Mouse (Mus musculus) forebrain, embryonic 14.5 days (tissue): ENCODE data around the gene Rnf220. TPM values are rescaled to one million over a fixed set of nuclear protein-coding genes. Genes with fewer than 3 reads are reported as not detected.

Experiments
- ATAC-seq: fragments of 200-750 bp; cut with Nextera tagmentation; 2 replicates; pipeline ENCODE4 v1.8.0; 2017; ENCODE audit warnings: mild to moderate bottlenecking, moderate library complexity
- DNase-seq: peaks from one replicate; pipeline ENCODE4 v3.0.0-alpha.2; 2015; ENCODE audit warnings: low spot score
- H3K27ac ChIP-seq: fragments of 300-500 bp; sonication (generic); 2 replicates; pipeline ENCODE4 v1.5.1; 2014; ENCODE audit warnings: low read depth, mild to moderate bottlenecking, control low read depth, low read length, moderate library complexity
- H3K27me3 ChIP-seq: fragments of 300-500 bp; sonication (generic); replicated peaks from 2 replicates; pipeline ENCODE4 v1.6.1; 2014; ENCODE audit warnings: low read length, control low read depth, mixed read lengths; ENCODE audit not compliant: control insufficient read depth, insufficient read depth
- H3K36me3 ChIP-seq: fragments of 300-500 bp; sonication (generic); 2 replicates; pipeline ENCODE4 v1.6.1; 2014; ENCODE audit warnings: low read length, control low read depth; ENCODE audit not compliant: control insufficient read depth, insufficient read depth
- H3K4me1 ChIP-seq: fragments of 300-500 bp; sonication (generic); 2 replicates; pipeline ENCODE4 v1.6.1; 2014; ENCODE audit warnings: antibody characterized with exemption, low read length, control low read depth; ENCODE audit not compliant: control insufficient read depth, insufficient read depth
- H3K4me2 ChIP-seq: fragments of 300-500 bp; sonication (generic); 2 replicates; pipeline ENCODE4 v1.6.1; 2014; ENCODE audit warnings: mild to moderate bottlenecking, control low read depth, low read length
- H3K4me3 ChIP-seq: fragments of 300-500 bp; sonication (generic); 2 replicates; pipeline ENCODE4 v1.5.1; 2014; ENCODE audit warnings: low read depth, low read length, control low read depth
- H3K9ac ChIP-seq: fragments of 300-500 bp; sonication (generic); 2 replicates; pipeline ENCODE4 v1.6.1; 2014; ENCODE audit warnings: mild to moderate bottlenecking, low read length, control low read depth, moderate library complexity
- H3K9me3 ChIP-seq: fragments of 300-500 bp; sonication (generic); replicated peaks from 2 replicates; pipeline ENCODE4 v1.6.1; 2016; ENCODE audit warnings: low read length, control low read depth, mixed read lengths; ENCODE audit not compliant: control insufficient read depth
- WGBS: fragments of 180-500 bp; shearing (Covaris S2); extraction: QIAGEN DNeasy Blood & Tissue Kit; methylation state at CpG from one replicate; pipeline ENCODE4 v1.1.7; 2014; 5-methylcytosine and 5-hydroxymethylcytosine counted together
- polyA plus RNA-seq: library from polyadenylated mRNA; unstranded; fragments of >200 nt; fragmentation: Nextera tagmentation; extraction: Ambion mirVana; gene quantifications from 2 replicates; pipeline ENCODE4 v1.2.1, GENCODE M21; 2014

Rnf220 gene
- polyA plus RNA-seq, 1 experiment from 2014 or later, result 84.3 TPM

DNA sequence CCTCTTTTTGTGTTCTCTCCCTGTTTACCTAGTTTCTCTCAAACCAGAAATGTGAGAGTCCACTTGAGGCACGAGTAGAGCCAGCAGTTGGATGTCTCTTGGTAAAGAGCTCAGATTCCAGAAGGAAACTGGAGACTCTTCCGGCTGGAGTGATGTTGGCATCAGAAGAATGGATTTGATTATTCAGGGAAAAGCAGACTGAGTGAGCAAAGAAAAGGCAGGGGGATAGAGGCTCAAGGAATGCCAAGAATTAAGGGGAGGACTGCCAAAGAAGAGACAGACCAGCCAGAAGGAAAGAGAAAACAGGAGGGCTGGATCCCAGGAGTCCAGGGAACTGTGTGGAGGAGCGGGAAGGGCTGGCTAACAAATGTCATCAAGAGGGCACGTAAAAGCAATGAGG lies 261.0 kb downstream of the Rnf220 start:
- no peak overlapping the region for H3K4me2 ChIP-seq
- H3K4me3 ChIP-seq, result no peak overlapping the region
- no peak overlapping the region for H3K27ac ChIP-seq
- no peaks in the 10 kb centered on the region for H3K27me3 ChIP-seq
- WGBS, result 53% methylated on average over 4 of the region's 4 CpGs
- ATAC-seq (no peak), DNase-seq (peak; percentile 43)
- H3K36me3 ChIP-seq, result no peaks in the 10 kb centered on the region
- no peak overlapping the region for H3K9ac ChIP-seq
- H3K9me3 ChIP-seq, result no peaks in the 10 kb centered on the region
- no peaks in the 10 kb centered on the region for H3K4me1 ChIP-seq

DNA sequence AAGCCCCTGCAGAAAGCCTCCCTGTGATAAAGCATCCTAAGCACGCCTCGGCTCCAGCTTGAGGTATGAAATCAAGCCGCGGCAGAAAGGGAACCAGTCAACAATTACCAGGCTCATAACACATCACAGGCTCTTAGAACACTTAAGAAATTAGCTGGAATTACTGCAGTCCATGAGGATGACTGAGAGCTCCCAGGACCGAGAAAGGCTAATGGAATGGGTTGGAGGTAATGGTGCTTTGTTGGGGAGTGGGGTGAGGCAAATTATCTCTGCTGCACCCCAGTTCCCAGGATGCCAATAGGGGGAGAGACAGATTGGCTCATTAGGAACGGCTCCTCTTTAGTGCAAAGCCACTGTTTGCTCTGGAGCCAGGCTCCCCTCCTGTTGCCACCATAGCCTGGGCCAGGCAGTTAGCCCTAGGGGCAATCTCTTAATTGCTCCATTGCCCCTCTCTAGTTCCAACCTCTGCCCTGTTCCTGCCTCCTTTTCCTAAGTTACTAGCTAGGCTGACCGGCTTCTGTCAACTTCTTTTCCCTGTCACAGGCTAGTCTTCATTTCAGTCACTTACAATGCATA lies 262.6 kb downstream of the Rnf220 start:
- no peak overlapping the region for H3K9ac ChIP-seq
- ATAC-seq (no peak), DNase-seq (no peak)
- H3K27me3 ChIP-seq, result no peaks in the 10 kb centered on the region
- no peaks in the 10 kb centered on the region for H3K4me1 ChIP-seq
- no peak overlapping the region for H3K4me2 ChIP-seq
- H3K9me3 ChIP-seq, result no peaks in the 10 kb centered on the region
- 54% methylated on average over 7 of the region's 7 CpGs for WGBS
- no peak overlapping the region for H3K27ac ChIP-seq
- H3K4me3 ChIP-seq, result no peak overlapping the region
- no peaks in the 10 kb centered on the region for H3K36me3 ChIP-seq

DNA sequence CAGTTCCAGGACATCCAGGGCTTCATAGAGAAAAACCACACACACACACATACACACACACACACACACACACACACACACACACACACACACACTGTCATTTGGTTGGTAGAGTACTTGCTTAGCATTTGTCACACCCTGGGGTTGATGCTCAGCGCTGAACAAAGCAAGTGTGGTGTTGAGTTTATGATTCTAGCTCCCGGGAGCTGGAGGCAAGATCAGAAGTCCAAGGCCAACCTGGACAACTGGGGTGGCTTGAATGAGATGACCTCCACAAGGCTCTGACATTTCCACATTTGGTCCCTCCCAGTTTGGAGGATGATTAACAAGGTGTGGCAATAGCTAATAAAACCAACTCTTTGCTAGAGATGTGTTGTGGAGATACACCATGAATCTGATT lies 265.6 kb downstream of the Rnf220 start:
- Histone ChIP-seq H3K9me3 (no peaks in the 10 kb centered on the region), H3K4me1 (no peaks in the 10 kb centered on the region), H3K4me3 (no peak overlapping the region), H3K9ac (no peak overlapping the region), H3K27me3 (no peaks in the 10 kb centered on the region), H3K36me3 (no peaks in the 10 kb centered on the region), H3K4me2 (no peak overlapping the region), H3K27ac (no peak overlapping the region)
- no peak for ATAC-seq
- no peak for DNase-seq
- WGBS, result 90% methylated on average over 2 of the region's 2 CpGs

- no peaks in the 10 kb centered on the region for H3K36me3 ChIP-seq
- H3K27ac ChIP-seq, result no peak overlapping the region
- H3K4me3 ChIP-seq, result no peak overlapping the region
- WGBS, result 53% methylated on average over 10 of the region's 10 CpGs
- DNase-seq (no peak), ATAC-seq (no peak)
- no peaks in the 10 kb centered on the region for H3K27me3 ChIP-seq
- no peaks in the 10 kb centered on the region for H3K9me3 ChIP-seq
- H3K4me1 ChIP-seq, result no peaks in the 10 kb centered on the region
- H3K9ac ChIP-seq, result no peak overlapping the region
- no peak overlapping the region for H3K4me2 ChIP-seq
Measured at GRCm38 (mm10) chr4:117230331-117230730, 266.5 kb downstream of the Rnf220 start.

- no peak overlapping the region for H3K4me3 ChIP-seq
- H3K9me3 ChIP-seq, result no peaks in the 10 kb centered on the region
- H3K27me3 ChIP-seq, result no peaks in the 10 kb centered on the region
- WGBS, result 77% methylated on average over 15 of the region's 15 CpGs
- no peak for DNase-seq
- ATAC-seq, result no peak
- H3K4me1 ChIP-seq, result no peaks in the 10 kb centered on the region
- H3K27ac ChIP-seq, result no peak overlapping the region
- H3K4me2 ChIP-seq, result no peak overlapping the region
- H3K36me3 ChIP-seq, result no peaks in the 10 kb centered on the region
- H3K9ac ChIP-seq, result no peak overlapping the region
Measured at GRCm38 (mm10) chr4:117229590-117229989, 267.3 kb downstream of the Rnf220 start.

GRCm38 (mm10) chr4:117225250-117225649 lies 271.6 kb downstream of the Rnf220 start:
- Histone ChIP-seq H3K4me3 (no peak overlapping the region), H3K9ac (no peak overlapping the region), H3K4me1 (no peaks in the 10 kb centered on the region), H3K9me3 (no peaks in the 10 kb centered on the region), H3K27ac (no peak overlapping the region), H3K36me3 (no peaks in the 10 kb centered on the region), H3K27me3 (no peaks in the 10 kb centered on the region), H3K4me2 (no peak overlapping the region)
- ATAC-seq (no peak), DNase-seq (no peak)

- no peak for DNase-seq
- H3K27me3 ChIP-seq, result no peaks in the 10 kb centered on the region
- H3K4me2 ChIP-seq, result no peak overlapping the region
- no peak overlapping the region for H3K27ac ChIP-seq
- 72% methylated on average over 8 of the region's 8 CpGs for WGBS
- H3K36me3 ChIP-seq, result no peaks in the 10 kb centered on the region
- no peak overlapping the region for H3K9ac ChIP-seq
- ATAC-seq, result no peak
- no peak overlapping the region for H3K4me3 ChIP-seq
- no peaks in the 10 kb centered on the region for H3K4me1 ChIP-seq
- no peaks in the 10 kb centered on the region for H3K9me3 ChIP-seq
Measured at GRCm38 (mm10) chr4:117224122-117224521, 272.7 kb downstream of the Rnf220 start.

- Histone ChIP-seq H3K9ac (no peak overlapping the region), H3K4me3 (no peak overlapping the region), H3K9me3 (no peaks in the 10 kb centered on the region), H3K4me2 (no peak overlapping the region), H3K27ac (no peak overlapping the region), H3K27me3 (no peaks in the 10 kb centered on the region), H3K36me3 (no peaks in the 10 kb centered on the region), H3K4me1 (no peaks in the 10 kb centered on the region)
- no peak for DNase-seq
- WGBS, result 79% methylated on average over 5 of the region's 5 CpGs
- no peak for ATAC-seq
Measured at GRCm38 (mm10) chr4:117223001-117223400, 273.9 kb downstream of the Rnf220 start.

DNA sequence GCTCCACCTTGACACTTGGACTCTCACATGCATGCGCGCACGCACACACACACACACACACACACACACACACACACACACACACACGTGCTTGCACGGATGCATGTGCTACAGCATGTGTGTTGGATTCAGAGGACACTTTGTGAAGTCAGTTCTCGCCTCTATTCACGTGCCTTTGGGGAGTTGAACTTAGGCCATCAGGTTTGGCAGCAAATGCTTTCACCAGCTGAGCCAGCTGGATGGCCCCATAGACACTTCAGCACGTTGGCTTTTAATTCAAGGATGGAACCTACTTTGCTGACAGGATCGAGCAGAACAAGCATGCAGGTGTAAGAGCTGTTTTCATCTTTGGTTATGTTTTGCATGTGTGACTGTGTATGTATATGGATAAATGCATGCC lies 275.0 kb downstream of the Rnf220 start:
- Histone ChIP-seq H3K27me3 (no peaks in the 10 kb centered on the region), H3K36me3 (no peaks in the 10 kb centered on the region), H3K9ac (no peak overlapping the region), H3K9me3 (no peaks in the 10 kb centered on the region), H3K4me1 (no peaks in the 10 kb centered on the region), H3K27ac (no peak overlapping the region), H3K4me2 (no peak overlapping the region), H3K4me3 (no peak overlapping the region)
- 82% methylated on average over 9 of the region's 9 CpGs for WGBS
- DNase-seq, result no peak
- no peak for ATAC-seq
